Mouse (Mus musculus): Measurements from ENCODE around the gene Serac1. TPM values are rescaled to one million over a fixed set of nuclear protein-coding genes. Genes with fewer than 3 reads are reported as not detected.

Serac1 gene
- polyA plus RNA-seq, 1 experiment from 2014 or later, result 6.2 TPM

DNA sequence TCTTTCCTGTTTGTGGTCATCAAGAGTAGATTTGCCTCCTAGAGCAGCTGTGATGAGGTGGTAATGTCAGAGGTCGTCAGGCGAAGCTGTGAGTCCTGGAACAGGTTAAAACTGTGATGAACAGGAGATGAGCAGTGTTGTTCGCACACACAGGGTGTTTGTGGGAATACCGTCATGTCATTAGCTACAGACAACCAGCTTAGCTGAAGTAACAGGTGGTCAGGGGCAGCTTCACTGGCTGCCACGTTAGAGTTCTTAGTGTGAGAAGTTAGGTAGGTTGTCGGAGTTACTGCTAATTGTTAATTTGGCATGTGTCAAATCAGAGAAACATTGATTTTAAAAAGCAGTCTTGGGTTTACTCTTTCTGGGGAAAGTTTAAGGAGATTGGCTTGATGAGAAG lies 34.1 kb upstream of the Serac1 start:
- no peak overlapping the region for H3K27ac ChIP-seq (replicated peaks; ENCODE audit: low read depth, low read length)
- ATAC-seq (replicated peaks; ENCODE audit: insufficient number of reproducible peaks, low FRiP score, low TSS enrichment, low read depth), result no peak
- no peaks in the 10 kb centered on the region for H3K9me3 ChIP-seq (replicated peaks; ENCODE audit: control insufficient read depth, low read length)
- no peaks in the 10 kb centered on the region; the same call in 1 of the 2 replicates for H3K36me3 ChIP-seq (replicated peaks; ENCODE audit: control insufficient read depth, insufficient read depth, low read depth, low read length)
- no peaks in the 10 kb centered on the region for H3K27me3 ChIP-seq (ENCODE audit: control insufficient read depth, insufficient read depth, low read length)
- no peaks in the 10 kb centered on the region for H3K4me1 ChIP-seq (ENCODE audit: control insufficient read depth, insufficient read depth, low read length)
- no peak overlapping the region for H3K4me3 ChIP-seq (ENCODE audit: low read depth, low read length)
- DNase-seq (ENCODE audit: low spot score), result no peak
- H3K4me2 ChIP-seq (ENCODE audit: low read depth, low read length), result no peak overlapping the region
- 89% methylated on average over 6 of the region's 6 CpGs for WGBS
- no peak overlapping the region for H3K9ac ChIP-seq (replicated peaks; ENCODE audit: low read length)

DNA sequence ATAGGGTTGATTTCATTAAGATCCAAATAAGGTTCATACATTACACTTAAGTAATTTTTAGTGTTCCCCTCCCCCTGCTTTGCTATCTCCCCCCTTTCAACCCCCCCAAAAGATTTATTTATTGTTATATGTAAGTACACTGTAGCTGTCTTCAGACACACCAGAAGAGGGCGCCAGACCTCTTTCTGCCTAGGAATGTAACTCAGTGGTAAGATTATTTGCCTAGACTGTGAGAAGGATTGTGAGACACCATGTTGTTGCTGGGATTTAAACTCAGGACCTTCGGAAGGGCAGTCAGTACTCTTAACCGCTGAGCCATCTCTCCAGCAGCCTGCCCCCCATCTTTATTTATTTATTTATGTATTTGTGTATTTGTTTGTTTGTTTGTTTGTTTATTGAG lies 31.4 kb upstream of the Serac1 start:
- Histone ChIP-seq H3K27ac (replicated peaks; ENCODE audit: low read depth, low read length) (no peak overlapping the region), H3K4me1 (ENCODE audit: control insufficient read depth, insufficient read depth, low read length) (0 out of 2 replicates have a peak, but pooled peaks cover 4% of the 10 kb centered on the region), H3K27me3 (ENCODE audit: control insufficient read depth, insufficient read depth, low read length) (no peaks in the 10 kb centered on the region), H3K9me3 (replicated peaks; ENCODE audit: control insufficient read depth, low read length) (no peaks in the 10 kb centered on the region), H3K4me3 (ENCODE audit: low read depth, low read length) (no peak overlapping the region), H3K4me2 (ENCODE audit: low read depth, low read length) (no peak overlapping the region), H3K36me3 (replicated peaks; ENCODE audit: control insufficient read depth, insufficient read depth, low read depth, low read length) (no peaks in the 10 kb centered on the region; the same call in 1 of the 2 replicates), H3K9ac (replicated peaks; ENCODE audit: low read length) (no peak overlapping the region)
- 78% methylated on average over 3 of the region's 3 CpGs for WGBS
- ATAC-seq (replicated peaks; ENCODE audit: insufficient number of reproducible peaks, low FRiP score, low TSS enrichment, low read depth) (no peak), DNase-seq (ENCODE audit: low spot score) (no peak)

GRCm38 (mm10) chr17:6108175-6108574 lies 28.6 kb upstream of the Serac1 start:
- Histone ChIP-seq H3K27me3 (ENCODE audit: control insufficient read depth, insufficient read depth, low read length) (no peaks in the 10 kb centered on the region), H3K4me2 (ENCODE audit: low read depth, low read length) (peak overlapping the region; percentile 74), H3K9me3 (replicated peaks; ENCODE audit: control insufficient read depth, low read length) (no peaks in the 10 kb centered on the region), H3K9ac (replicated peaks; ENCODE audit: low read length) (peak overlapping the region; percentile 96), H3K27ac (replicated peaks; ENCODE audit: low read depth, low read length) (no peak overlapping the region; the same call in 1 of the 2 replicates), H3K4me3 (ENCODE audit: low read depth, low read length) (peak overlapping the region; percentile 90), H3K4me1 (ENCODE audit: control insufficient read depth, insufficient read depth, low read length) (0 out of 2 replicates have a peak, but pooled peaks cover 4% of the 10 kb centered on the region), H3K36me3 (replicated peaks; ENCODE audit: control insufficient read depth, insufficient read depth, low read depth, low read length) (no peaks in the 10 kb centered on the region; the same call in 1 of the 2 replicates)
- ATAC-seq (replicated peaks; ENCODE audit: insufficient number of reproducible peaks, low FRiP score, low TSS enrichment, low read depth), result no peak
- DNase-seq (ENCODE audit: low spot score), result no peak
- 64% methylated on average over 7 of the region's 7 CpGs for WGBS

DNA sequence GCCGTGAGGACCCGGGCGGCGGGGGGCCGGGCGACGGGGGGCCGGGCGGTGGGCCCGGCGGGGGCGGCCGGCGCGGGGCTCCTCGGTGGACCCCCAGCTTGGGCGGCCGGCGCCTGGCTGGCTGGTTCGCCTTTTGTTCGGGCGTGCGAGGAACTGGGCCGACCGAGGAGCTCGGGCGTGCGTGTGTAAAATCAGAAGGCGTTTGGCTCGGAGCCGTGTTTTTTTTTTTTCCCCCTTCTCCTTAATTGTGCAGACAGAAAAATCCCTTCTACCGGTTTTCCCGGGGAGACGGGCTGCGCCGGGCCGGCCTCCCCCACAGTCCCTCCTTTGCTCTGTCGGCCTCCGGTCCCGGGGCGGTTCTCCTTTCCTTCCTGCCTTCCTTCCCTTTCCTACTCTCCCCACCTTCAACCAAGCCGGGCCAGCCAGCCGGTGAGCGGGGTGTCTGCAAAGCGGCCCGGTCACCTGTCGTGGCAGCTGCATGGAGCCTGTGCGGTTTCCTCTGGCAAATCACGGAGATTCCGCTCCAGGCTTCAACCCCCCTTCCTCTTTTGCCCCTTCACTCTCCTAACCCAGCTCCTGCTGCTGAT lies 27.6 kb upstream of the Serac1 start:
- DNase-seq (ENCODE audit: low spot score) (peak; percentile 57), ATAC-seq (replicated peaks; ENCODE audit: insufficient number of reproducible peaks, low FRiP score, low TSS enrichment, low read depth) (no peak)
- Histone ChIP-seq H3K4me3 (ENCODE audit: low read depth, low read length) (peak overlapping the region; percentile 90), H3K9me3 (replicated peaks; ENCODE audit: control insufficient read depth, low read length) (no peaks in the 10 kb centered on the region), H3K27ac (replicated peaks; ENCODE audit: low read depth, low read length) (peak overlapping the region; percentile 91), H3K36me3 (replicated peaks; ENCODE audit: control insufficient read depth, insufficient read depth, low read depth, low read length) (no peaks in the 10 kb centered on the region; the same call in 1 of the 2 replicates), H3K9ac (replicated peaks; ENCODE audit: low read length) (peak overlapping the region; percentile 96), H3K4me2 (ENCODE audit: low read depth, low read length) (peak overlapping the region; percentile 74), H3K4me1 (ENCODE audit: control insufficient read depth, insufficient read depth, low read length) (0 out of 2 replicates have a peak, but pooled peaks cover 4% of the 10 kb centered on the region), H3K27me3 (ENCODE audit: control insufficient read depth, insufficient read depth, low read length) (no peaks in the 10 kb centered on the region)
- under 1% methylated on average over 27 of the region's 50 CpGs for WGBS

DNA sequence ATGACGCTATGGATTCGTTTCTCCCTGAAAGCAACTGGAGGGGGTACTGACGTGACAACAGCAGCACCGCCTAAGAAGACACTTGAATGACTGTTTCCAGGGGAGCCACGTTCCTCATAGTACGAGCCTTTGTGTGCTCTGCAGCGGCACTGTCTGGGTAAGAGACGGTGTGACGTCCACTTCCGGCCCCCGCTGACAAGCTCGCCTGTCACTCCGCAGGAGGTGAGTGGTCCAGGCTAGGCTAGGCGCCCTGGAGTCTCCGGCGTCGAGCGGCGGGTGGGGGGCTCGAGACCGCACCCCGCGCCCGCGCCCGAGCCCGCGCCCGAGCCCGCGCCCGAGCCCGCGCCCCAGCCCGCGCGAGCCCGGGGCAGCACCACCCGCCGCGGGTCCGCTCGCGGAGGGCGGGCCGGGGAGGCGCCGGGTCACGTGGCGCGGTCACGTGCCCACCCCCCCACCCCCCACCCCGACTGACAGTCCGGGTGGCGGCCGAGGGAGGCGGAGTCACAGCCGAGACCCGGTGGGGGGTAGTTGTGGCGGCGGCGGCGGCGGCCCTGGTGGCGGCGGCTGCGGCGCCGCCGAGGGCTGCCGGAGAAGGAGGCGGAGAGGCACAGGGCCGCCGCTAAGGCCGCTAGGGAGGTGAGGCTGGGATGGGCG lies 26.9 kb upstream of the Serac1 start, which contains the start of gene Tulp4:
Gene Tulp4 (plus strand): TSS at position 77 of the 654 bp plus-strand sequence.
- ATAC-seq (replicated peaks; ENCODE audit: insufficient number of reproducible peaks, low FRiP score, low TSS enrichment, low read depth), result peak; percentile 97
- H3K4me2 ChIP-seq (ENCODE audit: low read depth, low read length), result peak within 1 kb of the TSS; percentile 74
- 0 out of 2 replicates have a peak, but pooled peaks cover 4% of the 10 kb centered on the region for H3K4me1 ChIP-seq (ENCODE audit: control insufficient read depth, insufficient read depth, low read length)
- peak within 1 kb of the TSS; percentile 90 for H3K4me3 ChIP-seq (ENCODE audit: low read depth, low read length)
- peak within 1 kb of the TSS; percentile 96 for H3K9ac ChIP-seq (replicated peaks; ENCODE audit: low read length)
- no peaks in the 10 kb centered on the region for H3K9me3 ChIP-seq (replicated peaks; ENCODE audit: control insufficient read depth, low read length)
- WGBS, result 1% methylated on average over 32 of the region's 76 CpGs
- no peaks in the 10 kb centered on the region for H3K27me3 ChIP-seq (ENCODE audit: control insufficient read depth, insufficient read depth, low read length)
- peak; percentile 92 for DNase-seq (ENCODE audit: low spot score)
- peak within 1 kb of the TSS; percentile 91 for H3K27ac ChIP-seq (replicated peaks; ENCODE audit: low read depth, low read length)
- no peaks in the 10 kb centered on the region; the same call in 1 of the 2 replicates for H3K36me3 ChIP-seq (replicated peaks; ENCODE audit: control insufficient read depth, insufficient read depth, low read depth, low read length)

GRCm38 (mm10) chr17:6103566-6103965 lies 24.0 kb upstream of the Serac1 start:
- Histone ChIP-seq H3K27ac (replicated peaks; ENCODE audit: low read depth, low read length) (no peak overlapping the region), H3K9me3 (replicated peaks; ENCODE audit: control insufficient read depth, low read length) (no peaks in the 10 kb centered on the region), H3K9ac (replicated peaks; ENCODE audit: low read length) (no peak overlapping the region), H3K4me1 (ENCODE audit: control insufficient read depth, insufficient read depth, low read length) (0 out of 2 replicates have a peak, but pooled peaks cover 4% of the 10 kb centered on the region), H3K36me3 (replicated peaks; ENCODE audit: control insufficient read depth, insufficient read depth, low read depth, low read length) (no peaks in the 10 kb centered on the region), H3K4me2 (ENCODE audit: low read depth, low read length) (no peak overlapping the region), H3K4me3 (ENCODE audit: low read depth, low read length) (no peak overlapping the region), H3K27me3 (ENCODE audit: control insufficient read depth, insufficient read depth, low read length) (no peaks in the 10 kb centered on the region)
- no peak for DNase-seq (ENCODE audit: low spot score)
- 86% methylated on average over 6 of the region's 6 CpGs for WGBS
- ATAC-seq (replicated peaks; ENCODE audit: insufficient number of reproducible peaks, low FRiP score, low TSS enrichment, low read depth), result no peak

DNA sequence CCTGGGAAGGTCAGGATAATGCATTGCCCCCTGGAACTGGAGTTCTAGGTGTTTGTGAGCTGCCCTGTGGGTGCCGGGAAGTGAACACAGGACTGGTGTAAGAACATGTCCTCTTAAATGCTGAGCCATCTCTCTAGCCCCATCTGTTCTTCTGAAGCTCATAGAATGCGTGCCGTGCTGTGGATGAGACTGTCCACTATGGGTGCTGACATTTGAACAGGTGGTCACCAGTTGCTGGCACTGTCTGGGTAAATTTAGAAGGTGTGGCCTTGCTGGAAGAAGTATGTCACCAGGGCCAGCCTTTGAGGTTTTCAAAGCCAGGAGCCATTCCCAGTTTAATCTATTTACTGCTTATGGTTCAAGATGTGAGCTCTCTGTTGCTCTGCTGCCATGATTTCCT lies 22.7 kb upstream of the Serac1 start:
- Histone ChIP-seq H3K9me3 (replicated peaks; ENCODE audit: control insufficient read depth, low read length) (no peaks in the 10 kb centered on the region), H3K4me2 (ENCODE audit: low read depth, low read length) (no peak overlapping the region), H3K4me3 (ENCODE audit: low read depth, low read length) (no peak overlapping the region), H3K4me1 (ENCODE audit: control insufficient read depth, insufficient read depth, low read length) (no peaks in the 10 kb centered on the region), H3K27ac (replicated peaks; ENCODE audit: low read depth, low read length) (no peak overlapping the region), H3K27me3 (ENCODE audit: control insufficient read depth, insufficient read depth, low read length) (no peaks in the 10 kb centered on the region), H3K9ac (replicated peaks; ENCODE audit: low read length) (no peak overlapping the region), H3K36me3 (replicated peaks; ENCODE audit: control insufficient read depth, insufficient read depth, low read depth, low read length) (no peaks in the 10 kb centered on the region)
- no peak for DNase-seq (ENCODE audit: low spot score)
- no peak for ATAC-seq (replicated peaks; ENCODE audit: insufficient number of reproducible peaks, low FRiP score, low TSS enrichment, low read depth)
- 96% methylated on average over 3 of the region's 3 CpGs for WGBS

DNA sequence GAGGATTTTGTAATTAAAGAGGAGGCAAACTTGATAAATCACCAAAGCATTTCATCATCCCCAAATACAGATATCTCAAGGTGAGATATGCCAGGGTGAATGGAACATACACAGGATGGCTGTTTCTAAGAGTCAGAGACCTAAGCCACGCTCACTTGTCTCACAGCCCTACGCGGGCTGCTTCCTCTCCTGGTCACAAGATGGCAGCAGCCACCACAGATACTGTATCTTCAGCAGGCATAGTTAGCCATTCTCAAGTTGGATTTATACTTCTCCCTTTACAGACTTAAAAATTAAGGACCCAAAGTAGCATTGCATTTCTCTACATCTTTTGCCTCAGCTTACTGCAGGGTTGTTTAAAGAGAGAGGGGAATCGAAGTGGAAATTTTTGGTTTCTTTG lies 18.3 kb upstream of the Serac1 start:
- DNase-seq (ENCODE audit: low spot score) (peak; percentile 73), ATAC-seq (replicated peaks; ENCODE audit: insufficient number of reproducible peaks, low FRiP score, low TSS enrichment, low read depth) (no peak)
- Histone ChIP-seq H3K4me2 (ENCODE audit: low read depth, low read length) (no peak overlapping the region), H3K36me3 (replicated peaks; ENCODE audit: control insufficient read depth, insufficient read depth, low read depth, low read length) (no peaks in the 10 kb centered on the region), H3K9me3 (replicated peaks; ENCODE audit: control insufficient read depth, low read length) (no peaks in the 10 kb centered on the region), H3K27ac (replicated peaks; ENCODE audit: low read depth, low read length) (no peak overlapping the region), H3K27me3 (ENCODE audit: control insufficient read depth, insufficient read depth, low read length) (no peaks in the 10 kb centered on the region), H3K4me3 (ENCODE audit: low read depth, low read length) (no peak overlapping the region), H3K9ac (replicated peaks; ENCODE audit: low read length) (no peak overlapping the region), H3K4me1 (ENCODE audit: control insufficient read depth, insufficient read depth, low read length) (no peaks in the 10 kb centered on the region)
- 25% methylated on average over 4 of the region's 4 CpGs for WGBS

Data from embryonic facial prominence, embryonic 11.5 days (tissue).